Mouse (Mus musculus) heart, postnatal 4 days (tissue): ENCODE measurements around the gene Ccdc66. TPM values are rescaled to one million over a fixed set of nuclear protein-coding genes. Genes with fewer than 3 reads are reported as not detected.
A peak's percentile ranks its signal among the peaks of the same experiment; 100 is the strongest.

Experiments
- DNase-seq: peaks from one replicate; pipeline ENCODE4 v3.0.0; 2021
- total RNA-seq, 2 experiments: library from RNA; stranded (reverse); gene quantifications; 2 replicates each; pipeline ENCODE4 v1.2.3; 2021

Ccdc66 gene
- total RNA-seq: 1 to 10 TPM; 8.2 to 8.9 TPM

DNA sequence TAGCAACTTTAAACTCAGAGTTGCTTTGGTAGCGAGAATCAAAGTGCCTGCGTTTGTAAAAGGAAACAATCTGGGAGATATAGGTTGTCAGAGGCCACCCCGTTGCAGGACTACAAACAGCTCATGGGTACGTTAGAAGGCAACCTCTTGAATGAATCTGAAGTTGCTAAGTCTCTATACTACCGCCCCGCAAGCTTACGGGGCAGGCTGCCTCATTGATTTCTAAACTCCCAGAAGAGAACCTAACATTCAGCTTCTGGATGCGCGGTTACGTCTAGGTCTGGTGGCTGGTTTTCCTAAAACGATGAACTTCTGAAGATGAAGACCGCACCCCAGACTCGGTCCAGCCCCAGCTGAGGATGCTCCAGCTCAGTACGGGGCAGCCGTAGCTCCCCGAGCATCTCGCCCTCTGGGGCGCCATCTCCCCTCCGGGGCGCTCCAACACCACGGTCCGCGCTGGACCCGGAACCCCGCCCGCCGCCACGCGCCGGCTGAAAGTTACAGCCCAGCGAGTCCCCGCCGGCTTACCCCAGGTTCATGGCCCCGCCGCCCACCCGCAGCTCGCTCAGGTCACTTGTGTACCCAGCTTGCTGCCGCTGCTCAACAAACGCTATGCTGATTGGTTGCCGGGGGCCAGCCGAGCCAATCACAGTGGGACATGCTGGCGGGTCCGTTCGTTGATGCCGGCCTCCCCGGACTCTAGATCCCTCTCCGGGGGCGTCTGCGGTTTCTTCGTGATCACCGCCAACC lies at the start of gene Ccdc66:
Ccdc66 (minus strand) TSS at position 567 of the 750 bp plus-strand sequence.
- peak; percentile 100 for DNase-seq

DNA sequence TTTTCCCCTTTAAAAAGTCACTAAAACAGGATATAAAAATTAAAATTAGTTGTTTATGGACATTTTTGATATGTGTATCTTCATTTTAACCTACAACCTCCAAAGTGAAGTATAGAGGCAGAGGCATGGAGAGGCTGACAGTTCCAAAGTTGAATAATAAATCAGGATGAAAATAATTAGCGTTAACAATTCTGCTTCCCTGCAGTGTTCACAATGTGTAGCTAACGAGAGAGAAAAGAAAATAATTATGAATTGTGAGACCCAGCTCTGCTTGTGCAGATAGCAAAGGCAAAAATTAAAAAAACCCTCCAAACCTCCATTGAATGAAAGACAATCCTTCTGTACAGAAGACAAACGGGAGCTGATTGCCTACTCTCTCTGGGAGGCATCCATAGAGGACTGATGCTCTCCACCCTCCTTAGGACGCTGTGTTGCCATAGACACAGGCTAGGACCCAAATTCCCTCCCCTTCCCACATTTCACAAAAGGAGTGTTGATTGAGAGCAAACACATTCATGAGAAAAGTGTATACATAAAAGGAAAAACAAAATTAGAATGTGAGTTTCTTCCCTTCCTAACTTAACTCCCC lies 35.7 kb upstream of the Ccdc66 start:
- DNase-seq: no peak

DNA sequence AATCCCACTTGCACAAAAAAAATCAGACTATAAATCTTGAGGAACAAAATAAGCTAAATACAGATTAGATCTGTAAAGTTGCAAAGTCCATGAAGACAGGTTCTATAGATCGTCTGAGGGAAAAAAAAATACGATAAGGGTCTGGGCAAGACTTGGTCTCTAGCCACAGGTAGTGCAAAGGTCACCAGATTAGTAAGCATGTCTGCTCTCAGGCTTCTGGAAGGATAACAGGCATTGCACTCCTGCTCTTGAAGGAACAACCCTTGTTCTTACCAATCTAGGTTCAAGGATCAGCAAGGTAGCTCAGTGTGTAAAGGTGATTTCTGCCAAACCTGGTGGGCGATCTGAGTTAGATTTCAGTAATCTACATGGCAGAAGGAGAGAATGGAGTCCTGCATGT lies 28.2 kb upstream of the Ccdc66 start:
- DNase-seq: no peak

DNA sequence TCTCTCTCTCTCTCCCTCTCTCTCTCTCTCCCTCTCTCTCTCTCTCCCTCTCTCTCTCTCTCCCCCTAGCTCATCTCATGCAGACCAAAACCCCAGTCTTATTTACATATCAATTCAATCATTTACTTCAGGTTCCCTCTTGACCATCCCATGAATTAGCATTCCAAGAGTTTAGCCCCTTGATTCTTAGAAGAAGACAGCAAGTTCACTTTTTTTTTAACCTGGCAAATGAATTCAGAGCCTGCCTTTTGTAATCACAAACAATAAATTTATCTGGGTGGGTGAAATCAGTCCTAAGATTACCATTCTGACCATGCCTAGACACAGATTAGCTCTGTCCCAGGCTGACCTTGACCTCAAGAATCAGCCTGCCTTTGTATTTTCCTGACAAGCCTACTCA lies 16.3 kb upstream of the Ccdc66 start:
- DNase-seq: no peak

DNA sequence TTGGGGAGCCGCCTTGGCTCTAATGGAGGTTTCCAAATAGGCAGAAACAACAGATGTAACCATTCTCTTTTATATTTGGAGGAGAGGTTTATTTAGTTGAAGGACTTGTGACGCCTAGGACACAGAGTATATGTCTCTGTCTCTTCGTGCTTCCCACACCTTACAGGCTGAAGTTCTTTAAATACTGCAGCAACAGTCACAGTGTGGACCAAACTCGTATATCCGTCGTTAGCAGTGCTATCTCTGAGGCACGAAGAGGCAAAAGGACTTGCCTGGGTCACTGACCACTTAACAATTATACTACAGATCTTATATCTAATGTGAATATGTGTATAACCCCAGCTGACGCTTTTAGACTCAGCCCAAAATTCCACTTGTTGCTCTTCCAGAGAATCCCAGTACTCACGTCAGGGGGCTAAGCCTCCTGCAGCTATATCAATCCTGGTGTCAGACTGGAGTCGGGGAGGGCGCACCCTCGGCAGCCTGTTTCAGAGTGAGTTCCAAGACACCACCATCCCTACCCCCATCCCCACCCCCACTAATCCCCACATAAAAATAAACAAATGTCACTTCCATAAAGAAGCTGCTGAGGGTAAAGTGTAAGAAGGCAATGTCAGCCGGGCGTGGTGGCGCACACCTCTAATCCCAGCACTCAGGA lies 513 bp upstream of the Ccdc66 start:
- peak; percentile 7 for DNase-seq

DNA sequence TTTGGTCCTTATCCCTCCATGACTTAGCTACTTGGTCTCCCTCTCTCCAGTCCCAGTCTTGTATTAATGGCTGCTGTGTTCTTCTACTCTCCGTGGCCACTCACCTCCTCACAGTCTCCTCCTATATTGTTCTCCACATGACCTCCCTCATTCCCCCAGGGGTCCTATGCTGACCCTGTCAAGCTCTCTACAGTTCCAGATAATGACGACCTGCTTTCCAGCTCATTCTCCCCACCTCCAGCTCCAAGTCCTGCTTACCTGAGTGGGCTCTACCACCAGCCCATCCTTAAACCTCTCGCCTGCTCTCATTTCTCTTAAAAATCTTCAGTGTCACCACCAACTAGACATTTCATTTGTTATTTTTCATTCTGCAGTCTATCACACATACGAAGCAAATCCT lies 7.2 kb downstream of the Ccdc66 start:
- DNase-seq: no peak

DNA sequence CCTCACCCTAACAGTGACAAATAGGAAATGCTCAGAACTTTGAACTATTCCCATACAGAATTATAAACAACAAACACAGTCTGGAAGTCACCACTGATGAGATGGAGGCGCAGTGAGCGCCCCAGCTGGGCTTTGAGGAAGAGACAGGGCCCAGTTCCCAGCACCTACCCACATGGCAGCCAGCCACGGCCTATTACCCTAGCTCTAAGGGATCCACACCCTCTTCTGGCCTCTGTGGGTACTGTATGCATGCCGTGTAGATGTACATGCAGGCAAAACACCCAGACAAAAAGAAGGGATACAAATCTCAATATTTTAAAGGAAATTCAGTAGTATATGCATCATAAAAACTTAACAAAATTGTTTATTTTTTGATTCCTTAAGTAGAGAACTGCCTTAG lies 14.7 kb downstream of the Ccdc66 start:
- DNase-seq: no peak

DNA sequence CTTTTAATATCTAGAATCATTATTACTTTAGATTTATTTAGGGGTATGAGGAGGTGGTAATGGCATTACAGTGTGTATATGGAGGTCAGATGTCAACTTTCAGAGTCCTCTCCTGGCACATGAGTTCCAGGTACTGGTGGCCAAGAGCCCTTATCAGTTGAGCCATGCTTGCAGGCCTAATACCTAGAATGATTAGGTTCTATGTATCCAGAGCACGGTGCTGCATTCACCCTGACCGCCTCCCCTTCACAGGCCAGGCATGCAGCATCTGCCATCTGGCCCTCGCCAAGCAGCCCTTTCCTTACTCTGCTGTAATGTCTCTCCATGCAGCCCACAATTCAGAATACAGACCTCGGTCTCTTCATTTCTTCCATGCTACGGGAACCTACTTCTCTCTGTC lies 16.9 kb downstream of the Ccdc66 start:
- no peak for DNase-seq

DNA sequence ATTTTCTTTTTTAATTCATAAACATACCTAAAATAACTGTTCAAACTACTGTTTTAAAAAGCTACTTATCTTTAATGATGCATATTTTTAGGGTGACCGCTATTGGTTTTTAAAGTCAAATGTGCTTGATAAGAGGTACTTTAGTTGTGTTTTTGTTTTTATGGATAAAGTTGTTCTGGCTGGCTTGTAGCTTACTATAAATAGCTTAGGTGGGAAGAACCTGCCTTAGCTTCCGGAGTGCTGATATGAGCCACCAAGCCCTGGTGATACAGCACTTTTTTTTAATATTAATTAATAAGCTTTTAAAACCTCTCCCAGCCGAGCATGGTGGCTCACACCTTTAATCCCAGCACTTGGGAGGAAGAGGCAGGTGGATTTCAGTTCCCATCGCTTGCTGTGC lies 61.3 kb downstream of the Ccdc66 start:
- DNase-seq: no peak

DNA sequence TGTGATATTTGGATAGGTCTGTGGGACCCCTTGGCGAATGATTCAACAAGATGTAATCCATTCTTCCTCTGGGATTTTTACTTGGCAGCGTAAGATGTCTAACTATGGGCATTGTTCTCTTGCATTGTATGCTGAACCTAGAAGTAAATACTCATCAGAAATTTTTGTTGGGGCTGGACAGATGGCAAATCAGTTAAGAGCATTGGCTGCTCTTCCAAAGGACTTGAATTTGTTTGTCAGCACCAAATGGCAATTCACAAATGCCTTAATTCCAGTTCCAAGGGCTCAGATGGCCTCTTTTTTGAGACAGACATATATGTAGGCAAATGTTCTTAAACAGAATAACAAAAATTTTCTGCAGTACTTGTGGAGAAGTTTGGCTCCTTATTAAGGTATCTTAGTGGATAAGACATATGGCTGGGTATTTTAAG lies 63.4 kb downstream of the Ccdc66 start:
- DNase-seq: no peak

DNA sequence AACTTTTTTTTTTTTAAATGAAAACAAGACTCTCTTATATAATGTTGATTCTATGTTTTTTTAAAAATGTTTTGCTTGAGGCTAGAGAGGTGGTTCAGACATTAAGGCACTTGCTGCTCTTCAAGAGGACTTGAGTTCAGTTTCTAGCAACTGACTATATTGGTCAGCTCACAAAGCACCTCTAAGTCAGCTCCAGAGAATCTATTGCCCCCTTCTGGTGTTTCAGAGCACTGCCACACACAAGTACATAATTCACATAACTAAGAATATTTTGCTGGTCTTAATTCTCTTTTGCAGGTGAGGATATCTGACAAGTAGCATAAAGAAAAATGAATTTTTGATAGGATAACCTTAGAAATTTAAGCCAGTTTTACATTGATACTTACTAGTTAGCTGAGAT lies 67.3 kb downstream of the Ccdc66 start:
- DNase-seq: no peak

DNA sequence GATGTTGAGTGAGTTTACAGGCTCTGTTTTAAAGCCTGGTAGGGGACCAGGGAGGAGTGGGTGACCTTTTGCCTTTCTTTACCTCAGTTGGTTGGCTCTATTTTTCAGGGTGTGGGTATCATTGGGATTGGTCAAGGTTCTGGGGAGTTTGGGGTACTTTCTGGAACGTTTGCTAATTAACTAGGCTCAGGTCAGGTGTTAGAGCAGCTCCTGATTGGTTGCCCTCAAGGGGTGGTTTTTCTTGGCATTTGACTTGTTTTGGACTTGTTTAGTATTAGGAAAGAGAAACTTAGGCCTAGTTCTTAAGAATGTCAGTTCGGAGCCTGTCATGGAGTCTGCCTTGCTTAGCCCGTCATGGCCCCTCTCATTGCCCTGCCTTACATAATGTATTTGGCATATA lies 71.4 kb downstream of the Ccdc66 start:
- DNase-seq: no peak

DNA sequence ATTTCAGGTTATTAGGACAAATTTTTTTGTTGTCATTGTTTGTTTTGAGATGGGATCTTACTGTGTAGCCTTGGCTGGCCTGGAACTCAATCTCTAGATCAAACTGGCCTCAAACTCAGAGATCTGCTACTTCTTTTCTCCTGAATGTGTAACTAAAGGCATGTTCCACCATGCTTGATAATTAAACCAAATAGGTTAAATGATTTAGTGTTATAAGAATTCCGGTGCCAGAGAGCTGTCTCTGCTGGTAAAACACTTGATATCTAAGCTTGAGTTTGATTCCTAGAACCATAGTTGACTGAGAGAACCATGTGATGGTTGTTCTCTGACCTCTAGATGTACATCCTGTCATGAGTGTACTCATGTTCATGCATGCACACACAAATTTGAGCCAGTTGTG lies 72.1 kb downstream of the Ccdc66 start:
- no peak for DNase-seq

DNA sequence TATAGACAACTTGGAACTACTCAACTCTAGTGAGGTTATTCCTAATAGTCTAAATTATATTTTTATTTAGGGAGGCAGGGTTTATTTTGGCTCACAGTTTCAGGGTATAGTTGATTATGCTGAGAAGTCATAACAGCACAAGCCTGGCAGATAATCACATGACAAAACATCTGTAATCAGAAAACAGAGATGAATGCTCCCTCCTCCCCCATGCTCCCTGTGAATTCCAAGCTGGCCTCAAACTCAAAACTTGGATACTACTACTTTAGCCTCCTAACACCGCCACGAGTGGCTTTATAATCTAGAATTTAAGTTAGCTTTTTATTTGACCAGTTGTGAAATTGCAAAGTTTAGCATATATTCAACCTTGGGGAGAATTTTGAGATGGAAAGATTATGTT lies 76.2 kb downstream of the Ccdc66 start:
- no peak for DNase-seq

Other genes starting within 250 kb of the Ccdc66 start
- gene Fam208a, start 79.6 kb downstream of the Ccdc66 start, total RNA-seq: 10 to 100 TPM; 12.0 to 12.8 TPM
- gene Erc2, start 114.0 kb upstream of the Ccdc66 start, total RNA-seq: 1 to 10 TPM; 3.8 to 4.0 TPM